Mouse (Mus musculus): Measurements from ENCODE around the gene Cdk14. TPM values are rescaled to one million over a fixed set of nuclear protein-coding genes. Genes with fewer than 3 reads are reported as not detected.
"Not testable (repeated sequence)": the region's sequence is repeated elsewhere in the genome, so short reads cannot be mapped to it uniquely, and the experiment has no call there.

The Cdk14 gene
- total RNA-seq, 2 experiments from 2014 or later, result 21.2 to 26.0 TPM

DNA sequence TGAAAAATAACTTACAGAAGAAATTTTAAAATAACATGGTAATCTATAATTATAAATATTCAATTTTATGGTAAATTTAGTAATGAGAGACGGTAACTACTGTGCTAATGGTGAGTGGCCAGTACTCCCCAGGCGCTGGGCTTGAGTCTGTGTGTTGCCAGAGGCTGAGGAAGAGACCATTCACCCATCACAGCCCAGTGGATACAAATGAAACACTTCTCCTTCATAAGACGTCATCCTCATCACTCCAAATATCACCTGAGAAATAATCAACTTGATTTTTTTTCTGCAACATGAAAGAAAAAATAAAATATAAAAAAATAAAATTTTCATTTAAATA, 153.4 kb downstream of the Cdk14 start:
- no peak for DNase-seq (ENCODE audit: low spot score in 2 of 2)

DNA sequence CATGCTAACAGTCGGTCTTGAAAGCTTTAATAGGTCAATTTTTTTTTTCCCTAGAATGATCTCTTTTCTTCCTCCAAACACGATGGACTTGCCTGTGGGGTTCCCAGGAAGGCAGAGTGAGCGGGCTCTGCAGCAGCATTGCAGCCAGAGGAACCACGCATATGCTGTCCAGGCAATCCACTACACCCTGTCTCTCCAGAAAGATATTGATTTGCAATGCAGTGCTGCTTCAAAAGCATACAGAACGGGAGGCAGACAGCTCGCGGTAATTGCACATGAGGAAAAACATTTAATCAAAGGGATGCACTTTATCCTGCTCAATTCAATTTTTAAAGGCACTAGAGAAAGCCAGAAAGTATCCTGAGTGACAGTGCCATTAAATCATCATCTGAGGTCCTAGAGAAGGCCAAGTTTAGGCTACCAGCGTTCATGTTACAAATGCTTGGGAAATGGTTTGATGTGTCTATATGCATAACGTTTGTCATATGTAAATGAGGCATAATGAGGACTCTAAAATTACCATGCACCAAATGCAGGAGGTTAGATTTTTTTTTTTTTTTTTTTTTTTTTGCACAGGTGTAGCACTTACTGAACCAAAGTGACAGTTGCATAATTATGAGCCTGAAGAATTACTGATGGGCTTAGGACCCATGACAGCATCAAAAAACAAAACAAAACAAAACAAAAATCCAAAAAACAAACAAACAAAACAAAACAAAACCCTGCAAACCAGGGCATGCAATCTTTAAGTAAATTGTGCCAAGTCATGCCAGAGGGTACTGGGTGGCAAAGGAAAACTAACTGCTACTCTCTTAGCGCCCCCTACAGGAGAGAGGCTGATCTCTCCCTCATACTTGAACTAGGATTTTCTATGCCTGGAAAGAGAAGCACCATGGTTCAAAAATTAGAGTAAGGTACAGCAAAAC, 154.0 kb downstream of the Cdk14 start:
- DNase-seq (ENCODE audit: low spot score in 2 of 2), result peak in 1 of 2 experiments; percentile 21

DNA sequence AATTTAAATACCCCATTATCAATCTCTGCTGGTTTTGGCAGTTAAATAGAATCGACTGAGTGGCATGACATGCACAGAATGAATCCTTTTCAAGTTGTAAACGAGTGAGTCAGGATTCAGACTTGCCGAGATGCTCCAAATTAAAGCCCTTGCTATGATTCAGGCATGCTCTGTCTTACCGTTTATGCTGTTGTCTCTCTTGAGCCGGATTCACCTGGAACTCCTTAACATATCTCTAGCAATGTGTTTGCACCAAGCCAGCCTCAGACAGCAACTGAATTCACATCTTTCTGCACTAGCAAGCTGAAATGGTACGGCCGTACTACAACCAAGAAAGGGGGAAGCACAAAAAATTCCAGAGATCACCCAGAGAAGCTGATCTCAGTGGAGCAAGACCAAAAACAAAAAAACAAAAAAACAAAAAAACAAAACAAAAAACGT, 154.7 kb downstream of the Cdk14 start:
- no peak for DNase-seq (ENCODE audit: low spot score in 2 of 2)

DNA sequence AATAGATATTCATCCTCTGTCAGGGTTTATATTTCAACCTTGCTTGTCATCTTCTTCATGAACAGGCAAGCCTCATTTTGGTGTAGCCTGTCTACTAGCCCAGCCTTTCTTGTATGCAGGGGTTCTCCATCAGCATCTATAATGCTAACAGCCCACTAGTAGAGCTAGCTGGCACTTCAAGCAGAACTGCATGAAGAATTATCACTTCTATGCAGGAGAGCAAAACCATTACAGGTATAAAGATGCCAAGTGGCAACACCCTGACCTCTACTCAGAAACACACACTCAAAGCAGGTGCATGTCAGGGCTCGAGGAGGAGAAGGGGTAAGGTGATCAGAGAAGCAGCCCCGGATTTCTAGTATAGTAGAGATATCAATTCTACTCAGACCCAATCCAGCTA, 155.4 kb downstream of the Cdk14 start:
- DNase-seq (ENCODE audit: low spot score in 2 of 2), result no peak

DNA sequence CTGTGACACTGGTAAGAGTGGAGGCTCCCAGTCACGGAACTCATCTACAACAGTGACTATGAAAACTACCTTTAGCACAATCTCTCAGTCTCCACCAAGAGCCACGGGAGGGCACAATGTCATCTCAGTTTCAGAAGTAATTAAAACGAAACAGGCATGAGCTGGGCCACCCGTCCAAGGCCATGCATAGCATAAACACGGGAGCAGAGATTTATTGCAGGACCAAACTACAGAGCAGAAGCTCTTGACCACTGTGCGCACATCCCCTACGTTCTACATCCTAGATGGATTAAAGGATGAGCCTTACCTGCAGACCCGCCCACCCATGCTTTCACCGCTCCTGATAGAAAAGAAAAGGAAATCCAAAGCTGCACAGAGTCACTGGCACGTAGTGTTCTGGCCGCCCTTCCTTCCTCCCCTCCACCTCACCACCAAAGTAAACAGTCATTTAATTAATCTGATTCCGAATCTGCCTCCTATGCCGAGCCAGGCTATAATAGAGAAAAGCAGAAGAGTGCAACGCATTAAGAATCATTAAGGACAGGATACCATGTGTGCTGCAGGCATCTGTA, 158.3 kb downstream of the Cdk14 start:
- no peak for DNase-seq (ENCODE audit: low spot score in 2 of 2)

DNA sequence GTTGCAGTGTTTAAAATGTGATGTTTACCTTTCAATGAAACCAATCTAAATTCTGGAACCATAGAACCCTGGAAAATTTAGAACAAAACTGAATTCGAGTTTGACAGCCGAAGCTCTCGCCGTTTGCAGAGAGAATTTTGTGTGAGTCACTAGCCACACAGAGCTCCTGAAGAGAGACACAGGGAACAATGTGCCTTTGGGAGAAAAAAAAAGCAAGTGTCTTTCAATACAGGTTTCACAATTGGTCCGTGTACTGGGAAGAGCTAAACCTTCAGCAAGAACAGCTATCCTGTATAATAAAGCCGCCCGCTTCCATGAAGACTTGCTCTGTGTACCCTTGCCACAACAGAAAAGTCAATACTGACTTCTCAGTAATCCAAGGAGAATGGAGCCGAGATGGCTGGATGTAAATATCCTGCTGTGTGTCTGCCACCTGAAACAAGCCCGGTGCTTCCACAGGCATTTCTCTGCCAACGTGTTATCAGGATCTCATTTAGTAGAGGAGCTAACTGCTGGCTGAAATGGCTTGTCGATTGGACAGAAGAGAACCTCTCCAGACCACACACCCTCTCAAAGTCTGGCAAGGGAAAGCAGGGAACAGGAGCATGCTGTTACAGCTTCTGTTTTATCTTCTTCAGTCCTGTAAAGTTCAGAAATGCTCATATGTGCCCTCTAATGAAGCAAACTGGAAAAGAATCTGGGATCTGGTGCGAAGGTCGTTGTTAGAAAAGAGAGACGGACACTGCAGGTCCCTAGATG, 159.0 kb downstream of the Cdk14 start:
- DNase-seq (ENCODE audit: low spot score in 2 of 2), result no peak

DNA sequence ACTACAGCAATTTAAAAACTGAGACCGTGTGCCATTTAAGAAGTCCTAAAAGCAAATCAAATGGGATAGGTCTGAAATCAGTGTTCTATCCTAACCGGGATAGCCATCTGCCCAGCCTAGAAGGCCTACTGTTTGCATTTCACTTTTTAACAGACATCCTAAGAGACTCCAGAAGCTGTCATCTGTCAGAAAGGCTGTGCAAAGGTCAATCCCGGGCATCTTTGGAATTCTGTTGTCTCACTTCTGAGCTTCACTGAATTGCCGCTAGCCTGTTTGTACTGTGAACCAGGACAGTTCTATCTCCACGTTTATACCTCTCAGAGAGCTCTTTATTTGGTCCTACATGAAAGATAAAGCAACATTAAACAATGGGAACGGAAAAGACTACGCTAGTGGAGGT, 159.8 kb downstream of the Cdk14 start:
- no peak for DNase-seq (ENCODE audit: low spot score in 2 of 2)

DNA sequence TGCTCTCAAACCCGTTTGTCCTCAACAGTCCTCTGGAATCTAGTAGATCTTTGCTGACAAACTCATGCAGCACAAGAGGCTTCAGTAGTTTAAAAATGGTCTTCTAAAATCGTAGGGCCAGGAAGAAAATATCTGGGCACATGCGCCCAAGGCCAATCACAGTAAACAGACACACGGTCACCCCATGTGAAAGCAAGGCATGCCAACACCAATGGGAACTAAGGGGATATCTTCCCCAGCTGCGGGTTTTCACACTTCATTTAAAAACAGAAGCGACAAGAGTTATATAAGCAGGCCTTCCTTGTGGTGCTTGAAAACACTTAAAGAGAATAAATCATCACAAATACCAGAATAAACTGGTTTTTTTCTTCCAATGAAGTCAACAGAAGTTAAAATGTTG, 165.7 kb downstream of the Cdk14 start:
- no peak for DNase-seq (ENCODE audit: low spot score in 2 of 2)

DNA sequence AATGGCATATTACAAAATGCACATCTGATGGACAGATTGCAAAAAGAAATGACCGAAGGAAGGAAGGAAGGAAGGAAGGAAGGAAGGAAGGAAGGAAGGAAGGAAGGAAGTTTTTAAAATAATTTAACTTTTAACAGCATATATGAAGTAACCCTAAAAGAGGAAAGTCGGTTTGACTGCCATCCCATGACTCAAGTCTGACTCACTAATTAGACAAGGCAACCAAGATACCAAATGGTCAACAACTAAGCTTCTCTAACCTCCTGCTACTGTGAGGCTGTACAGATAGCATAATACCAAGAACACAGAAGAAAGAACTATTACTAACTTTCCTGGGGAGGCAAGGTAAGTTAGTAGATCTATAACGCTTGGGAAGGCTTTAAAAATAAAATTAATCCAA, 166.9 kb downstream of the Cdk14 start:
- DNase-seq (ENCODE audit: low spot score in 2 of 2), result no peak

DNA sequence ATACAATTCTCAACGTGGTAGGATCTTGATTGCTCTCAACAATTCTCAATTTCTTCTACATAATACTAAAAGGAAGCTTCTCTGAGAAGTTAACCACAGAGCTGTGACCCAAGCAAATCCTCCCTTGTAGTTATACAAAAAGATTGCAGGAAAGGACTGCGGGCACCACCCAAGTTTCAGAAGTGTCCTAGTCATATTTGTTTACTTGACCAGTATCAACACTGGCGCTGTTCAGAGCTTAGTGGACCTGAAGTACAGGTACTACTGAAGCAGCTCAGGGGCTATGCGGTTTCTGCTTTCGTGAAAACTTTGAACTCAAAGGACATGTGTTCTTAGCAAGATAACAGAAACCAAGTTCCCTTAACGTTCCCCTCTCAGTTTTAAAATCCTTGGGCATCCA, 172.4 kb downstream of the Cdk14 start:
- DNase-seq (ENCODE audit: low spot score in 2 of 2), result no peak

DNA sequence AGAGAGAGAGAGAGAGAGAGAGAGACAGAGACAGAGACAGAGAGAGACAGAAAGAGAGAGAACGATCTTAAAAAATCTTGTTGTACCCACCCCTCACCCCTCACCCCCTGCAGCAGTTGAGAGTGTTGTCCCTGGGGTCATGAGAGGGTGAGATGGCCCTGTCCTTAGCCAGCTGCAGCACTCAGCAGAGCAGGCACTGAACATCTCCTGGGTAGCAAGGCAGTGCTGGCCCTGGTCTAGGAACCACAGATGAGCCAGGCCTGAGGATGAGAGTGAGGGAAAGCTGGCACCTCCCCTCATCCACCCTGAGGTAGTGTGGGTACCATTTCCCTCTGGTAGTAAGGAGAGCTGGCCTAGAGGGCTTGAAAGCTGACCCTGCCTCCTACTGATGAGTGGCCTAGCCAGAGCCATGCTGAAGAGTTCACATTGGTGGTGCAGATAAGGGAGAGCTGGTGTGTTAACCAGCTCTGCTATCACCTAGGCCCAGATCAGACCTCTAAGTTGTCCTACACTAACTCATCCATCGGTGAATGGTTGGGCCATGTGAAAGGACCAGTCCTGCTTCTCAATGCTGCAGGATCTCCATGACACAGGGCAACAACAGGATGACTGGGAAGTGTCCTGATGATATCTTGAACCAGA, 173.5 kb downstream of the Cdk14 start:
- DNase-seq (ENCODE audit: low spot score in 2 of 2), result no peak

DNA sequence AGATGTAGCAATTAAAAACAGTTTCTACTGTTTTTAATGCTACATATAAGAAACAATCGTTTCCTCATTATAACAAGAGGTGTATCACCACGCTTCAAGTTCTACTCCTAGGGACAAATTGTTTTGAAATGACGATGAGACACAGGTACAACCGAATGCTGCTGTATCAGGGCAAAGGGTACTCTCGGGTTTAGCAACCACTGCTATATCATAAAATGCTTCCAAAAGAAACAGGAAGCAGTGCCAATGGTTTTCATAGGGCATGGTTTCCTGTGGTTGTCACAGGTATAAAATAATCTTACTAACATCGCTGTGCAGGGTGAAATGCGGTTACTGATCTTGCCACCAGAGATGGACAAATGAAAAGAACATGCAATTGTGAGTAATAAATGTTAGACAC, 174.9 kb downstream of the Cdk14 start:
- no peak for DNase-seq (ENCODE audit: low spot score in 2 of 2)

DNA sequence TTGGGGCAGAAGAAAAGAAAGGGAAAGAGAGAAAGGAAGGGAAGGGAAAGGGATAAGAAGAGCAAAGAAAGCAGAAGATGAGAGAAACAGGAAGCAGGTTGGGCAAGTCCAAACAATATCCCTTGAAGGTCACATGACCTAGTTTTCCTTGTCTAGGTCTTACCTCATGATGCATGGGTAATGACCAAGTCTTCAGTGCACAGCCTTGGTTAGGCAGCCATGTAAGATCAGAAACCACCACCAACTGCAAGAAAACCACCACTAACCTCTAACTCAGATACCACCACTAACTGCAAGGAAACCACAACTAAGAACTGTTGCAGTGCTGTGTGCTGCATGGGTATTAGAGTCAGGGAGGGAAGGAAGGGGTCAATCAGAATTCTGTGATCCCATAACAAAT, 176.5 kb downstream of the Cdk14 start:
- DNase-seq (ENCODE audit: low spot score in 2 of 2), result no peak

DNA sequence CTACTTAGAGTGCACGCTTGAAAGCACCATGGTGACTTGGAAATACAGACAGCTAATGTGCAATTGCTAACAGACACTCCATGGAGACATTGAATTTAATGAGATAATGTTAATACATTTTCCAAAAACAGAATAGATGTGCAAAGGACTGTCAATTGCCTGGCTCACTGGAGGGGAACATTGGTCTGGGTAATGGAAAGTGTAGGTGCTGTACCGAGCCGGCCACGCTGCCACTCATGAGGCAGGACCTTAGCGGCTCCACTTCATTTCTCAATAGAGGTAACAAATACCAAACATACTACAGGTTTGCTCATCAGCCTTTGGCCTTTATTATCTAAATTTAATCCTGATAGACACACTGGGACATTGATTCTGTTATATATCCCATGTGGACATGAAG, 177.4 kb downstream of the Cdk14 start:
- DNase-seq (ENCODE audit: low spot score in 2 of 2), result no peak

DNA sequence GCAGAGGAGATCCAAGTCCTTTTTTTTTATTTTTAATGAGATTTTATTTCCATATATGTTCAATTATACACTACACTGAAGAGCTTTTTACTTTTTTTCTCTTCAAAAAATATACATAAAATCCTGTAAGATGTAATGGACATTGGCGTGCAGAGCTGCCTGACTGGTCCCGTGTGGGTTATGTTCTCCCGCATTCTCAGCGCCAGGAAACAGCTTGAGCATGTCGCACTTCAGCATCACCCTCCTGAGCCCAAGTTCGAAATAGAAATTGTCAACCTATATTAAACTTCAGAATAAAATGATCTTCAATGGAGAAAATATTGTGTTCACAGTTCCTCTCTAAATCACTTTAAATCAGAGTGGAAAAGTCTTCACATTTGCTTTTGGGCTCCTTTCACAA, 179.0 kb downstream of the Cdk14 start:
- DNase-seq (ENCODE audit: low spot score in 2 of 2), result no peak

DNA sequence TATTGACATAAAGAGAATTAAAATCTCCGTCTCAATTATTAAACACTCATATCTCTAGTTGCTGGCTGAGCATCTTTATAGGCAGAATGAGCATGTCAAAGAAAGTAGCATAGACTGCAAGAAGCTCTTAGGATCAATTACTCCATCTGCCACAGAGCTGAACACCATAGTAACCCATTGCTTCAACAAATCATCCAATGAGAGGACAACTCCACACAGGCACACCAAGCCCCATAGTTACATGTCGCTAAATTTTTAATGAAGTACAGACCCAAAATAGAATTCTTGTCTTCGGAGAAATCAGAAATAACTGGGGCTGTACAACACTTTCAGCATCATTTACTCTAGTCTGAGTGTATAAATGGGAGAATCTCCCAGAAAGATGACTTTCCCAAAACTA, 180.0 kb downstream of the Cdk14 start:
- no peak for DNase-seq (ENCODE audit: low spot score in 2 of 2)

DNA sequence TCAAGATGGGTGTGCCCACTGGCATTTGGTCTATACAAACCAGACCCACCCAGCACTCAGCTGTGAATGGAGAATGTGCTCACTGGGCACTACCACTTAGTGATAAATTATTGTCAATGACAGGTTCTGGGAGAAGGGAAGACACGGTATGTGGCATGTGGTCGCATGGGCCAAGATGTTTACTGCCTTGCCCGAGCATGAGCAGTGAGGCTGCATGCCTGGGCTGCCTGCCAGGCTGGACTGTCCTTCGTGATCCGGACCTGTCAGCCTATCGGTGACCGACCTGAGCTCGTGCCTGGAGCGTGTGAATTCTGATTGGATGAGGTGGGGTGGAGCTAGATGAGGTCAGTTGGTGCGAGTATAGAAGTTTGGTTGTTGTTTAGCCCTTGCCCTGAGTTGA, 185.2 kb downstream of the Cdk14 start:
- DNase-seq (ENCODE audit: low spot score in 2 of 2), result not testable (repeated sequence)

DNA sequence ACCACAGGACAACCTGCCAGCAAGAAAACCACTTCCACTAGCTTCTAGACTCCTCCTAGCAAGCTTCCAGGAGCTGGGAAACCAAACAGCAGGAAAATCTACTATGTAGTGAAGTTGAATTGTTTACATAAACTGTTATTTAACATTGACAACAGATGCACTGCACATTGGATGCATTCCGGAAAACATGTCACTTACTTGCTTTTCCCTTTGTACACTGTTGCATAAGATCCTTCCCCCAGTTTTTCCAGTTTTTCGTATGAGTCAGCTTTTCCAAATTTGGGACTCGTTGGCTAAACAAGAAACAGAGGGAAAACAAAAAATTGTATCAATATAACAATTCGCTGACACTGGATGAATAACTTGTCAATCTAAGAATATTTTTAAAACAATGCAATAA, 193.1 kb downstream of the Cdk14 start:
- DNase-seq (ENCODE audit: low spot score in 2 of 2), result no peak

DNA sequence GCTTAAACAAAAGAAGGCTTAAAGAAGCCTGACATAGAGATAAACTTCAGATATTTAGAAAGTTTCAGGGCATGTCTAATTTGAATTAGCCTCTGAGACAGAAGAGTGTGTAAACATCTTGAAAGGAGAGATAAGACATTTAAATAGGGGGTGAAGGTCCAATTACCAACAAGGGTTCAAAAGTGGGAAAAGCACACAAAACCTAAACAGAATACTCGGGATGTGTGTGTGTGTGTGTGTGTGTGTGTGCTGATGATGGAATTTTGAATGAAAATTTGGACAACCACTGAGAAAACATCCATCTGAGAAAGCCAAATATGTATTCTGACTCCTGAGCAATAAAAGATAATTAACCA, 208.4 kb downstream of the Cdk14 start:
- no peak for DNase-seq (ENCODE audit: low spot score in 2 of 2)

DNA sequence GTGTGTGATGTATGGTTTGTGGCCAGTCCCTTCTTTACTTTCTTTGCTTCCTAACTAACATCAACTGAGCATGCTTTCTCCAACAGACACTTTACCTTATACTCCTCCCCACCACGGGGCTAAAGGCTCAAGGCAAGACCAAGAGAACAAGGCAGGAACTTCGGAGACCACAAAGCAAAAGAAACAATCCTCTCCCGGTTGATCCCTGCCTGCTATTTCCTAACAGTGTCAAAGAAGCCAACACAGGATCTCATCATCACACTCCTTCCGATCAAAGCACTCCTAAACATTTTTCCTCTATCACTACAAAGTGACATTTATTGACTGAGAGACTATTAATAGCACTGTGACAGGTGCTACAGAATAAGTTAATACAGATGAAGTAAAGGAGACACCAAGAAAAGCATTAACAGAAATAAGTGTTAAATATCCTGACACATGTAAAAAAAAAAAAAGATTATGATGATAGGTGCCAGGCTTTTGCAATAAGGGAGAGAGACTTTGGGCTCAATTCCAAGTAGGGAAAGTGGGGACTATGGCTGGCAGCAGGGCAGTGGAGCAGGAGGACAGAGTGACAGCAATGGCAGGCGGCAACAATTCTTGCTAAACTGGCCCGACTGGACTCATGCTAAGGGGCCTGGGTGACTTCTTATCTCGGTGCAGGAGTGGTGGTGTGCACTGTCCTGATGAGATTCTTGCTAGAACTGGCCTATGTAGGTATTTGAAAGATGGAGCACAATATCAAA, 208.9 kb downstream of the Cdk14 start:
- no peak for DNase-seq (ENCODE audit: low spot score in 2 of 2)

DNA sequence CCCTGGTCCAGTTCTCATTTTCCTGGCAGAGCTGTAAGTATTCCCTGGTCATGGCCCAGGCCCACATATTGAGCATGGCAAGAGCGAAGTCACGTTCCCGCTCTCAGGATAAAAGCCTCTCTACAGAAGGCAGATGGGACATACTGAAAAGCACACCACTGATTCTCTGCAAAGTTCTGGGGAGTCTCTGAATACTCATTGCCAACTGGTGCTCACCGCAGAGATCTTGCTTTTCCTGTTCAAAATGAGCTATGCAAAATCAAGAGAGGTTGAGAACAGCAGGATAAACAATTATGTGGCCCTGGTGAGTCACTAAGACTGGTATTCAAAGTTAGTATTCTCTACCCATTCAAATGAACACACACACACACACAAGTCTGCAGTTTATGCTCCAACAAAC, 212.1 kb downstream of the Cdk14 start:
- DNase-seq (ENCODE audit: low spot score in 2 of 2), result no peak

Data from adrenal gland, postnatal 4 days (tissue).